Mouse (Mus musculus) lung, postnatal 0 days (tissue): ENCODE measurements around the gene Sec14l5.

Experiments used
- CTCF ChIP-seq: IDR thresholded peaks from 2 replicates; pipeline ENCODE4 v1.5.1; 2016; ENCODE audit warnings: antibody characterized with exemption, mild to moderate bottlenecking
- EP300 ChIP-seq: IDR thresholded peaks from 2 replicates; pipeline ENCODE4 v1.6.1; 2016; ENCODE audit warnings: antibody characterized with exemption, mild to moderate bottlenecking, control low read depth

- no peak for TF ChIP-seq CTCF
- no peak for TF ChIP-seq EP300
These were observed 27.1 kb upstream of the Sec14l5 start for GRCm38 (mm10) chr16:5119845-5120244.
